Mouse (Mus musculus) gastrocnemius, adult 18-20 months (tissue): ENCODE measurements around the gene Gm10337. TPM values are rescaled to one million over a fixed set of nuclear protein-coding genes. Genes with fewer than 3 reads are reported as not detected.

Experiments
- DNase-seq: peaks from one replicate; pipeline ENCODE4 v3.0.0; 2021; ENCODE audit warnings: low spot score
- total RNA-seq, 2 experiments: library from RNA; stranded (reverse); gene quantifications; 2 replicates each; pipeline ENCODE4 v1.2.3; 2021

The Gm10337 gene
- total RNA-seq, 2 experiments from 2014 or later = not detected

GRCm38 (mm10) chr15:102516728-102517404, 13.3 kb downstream of the Gm10337 start, which contains the start of gene Map3k12:
TSS of gene Map3k12 (minus strand) at chr15:102517064.
- peak; percentile 68 for DNase-seq

GRCm38 (mm10) chr15:102517631-102517975, 14.1 kb downstream of the Gm10337 start:
- DNase-seq = no peak

- peak; percentile 99 for DNase-seq
These were observed 14.7 kb downstream of the Gm10337 start, which contains the start of gene Tarbp2 for GRCm38 (mm10) chr15:102517976-102518858. TSS of gene Tarbp2 (plus strand) at chr15:102518192.

GRCm38 (mm10) chr15:102518859-102519201, 15.3 kb downstream of the Gm10337 start:
- no peak for DNase-seq

- no peak for DNase-seq
These were observed 16.0 kb downstream of the Gm10337 start for GRCm38 (mm10) chr15:102519211-102520141.

- DNase-seq = no peak
These were observed 16.9 kb downstream of the Gm10337 start for GRCm38 (mm10) chr15:102520416-102520815.

GRCm38 (mm10) chr15:102521480-102521879, 18.0 kb downstream of the Gm10337 start:
- no peak for DNase-seq

GRCm38 (mm10) chr15:102524892-102525485, 21.5 kb downstream of the Gm10337 start, which contains the start of gene Npff:
TSS of gene Npff (minus strand) at chr15:102524942.
- peak; percentile 67 for DNase-seq

- DNase-seq = no peak
These were observed 22.8 kb downstream of the Gm10337 start for GRCm38 (mm10) chr15:102526111-102527002.

GRCm38 (mm10) chr15:102527936-102528335, 24.4 kb downstream of the Gm10337 start:
- no peak for DNase-seq

- DNase-seq = no peak
These were observed 24.9 kb downstream of the Gm10337 start for GRCm38 (mm10) chr15:102528396-102528795.

- no peak for DNase-seq
These were observed 27.0 kb downstream of the Gm10337 start for GRCm38 (mm10) chr15:102530566-102530965.

GRCm38 (mm10) chr15:102531586-102531985, 28.1 kb downstream of the Gm10337 start:
- DNase-seq = no peak

- DNase-seq = no peak
These were observed 28.8 kb downstream of the Gm10337 start for GRCm38 (mm10) chr15:102532106-102532900.

- DNase-seq = no peak
These were observed 30.4 kb downstream of the Gm10337 start for GRCm38 (mm10) chr15:102533926-102534325.

GRCm38 (mm10) chr15:102544801-102545200, 41.3 kb downstream of the Gm10337 start:
- no peak for DNase-seq

GRCm38 (mm10) chr15:102546246-102546645, 42.7 kb downstream of the Gm10337 start:
- no peak for DNase-seq

GRCm38 (mm10) chr15:102546677-102547427, 43.3 kb downstream of the Gm10337 start:
- DNase-seq = peak; percentile 62
